Mouse (Mus musculus): ENCODE data around the gene Srebf2. TPM values are rescaled to one million over a fixed set of nuclear protein-coding genes. Genes with fewer than 3 reads are reported as not detected.
A peak's percentile ranks its signal among the peaks of the same experiment; 100 is the strongest.

The Srebf2 gene
- polyA plus RNA-seq, 1 experiment, result 104 TPM

DNA sequence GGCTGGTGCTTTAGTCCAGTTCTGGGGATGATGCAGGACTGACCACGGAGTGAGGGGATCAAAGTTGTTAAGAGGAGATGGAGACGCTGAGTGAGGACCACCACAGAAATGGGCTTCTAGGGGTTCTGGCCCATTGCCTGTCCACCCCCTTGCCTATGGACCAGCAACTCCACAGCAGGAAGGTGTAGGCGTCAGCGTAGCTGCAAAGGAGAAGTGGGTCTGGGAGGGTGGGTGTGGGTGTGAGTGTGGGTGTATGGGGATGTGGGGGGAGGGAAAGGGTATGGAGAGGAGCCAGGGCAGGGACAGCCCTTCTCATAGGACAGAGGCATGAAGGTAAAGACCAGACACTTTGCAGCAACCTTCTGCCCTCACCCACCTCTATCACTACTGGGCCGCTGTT lies 78.8 kb downstream of the Srebf2 start:
- Histone ChIP-seq H3K27ac (ENCODE audit: insufficient read depth, low read length) (no peak overlapping the region), H3K4me3 (replicated peaks; ENCODE audit: insufficient read depth, low read depth, low read length) (no peak overlapping the region), H3K4me1 (ENCODE audit: control insufficient read depth, insufficient read depth, low read length) (peaks cover 14% of the 10 kb centered on the region), H3K27me3 (ENCODE audit: control insufficient read depth, insufficient read depth, low read length) (no peaks in the 10 kb centered on the region)
- TF ChIP-seq CTCF (IDR thresholded peaks at IDR 0.05; ENCODE audit: borderline replicate concordance, insufficient read depth, low read depth, low read length) (no peak), POLR2A (IDR thresholded peaks at IDR 0.05; ENCODE audit: borderline replicate concordance, insufficient read depth, low read length) (no peak)
- DNase-seq, result no peak
- 98% methylated on average over 5 of the region's 5 CpGs for whole genome bisulfite sequencing

DNA sequence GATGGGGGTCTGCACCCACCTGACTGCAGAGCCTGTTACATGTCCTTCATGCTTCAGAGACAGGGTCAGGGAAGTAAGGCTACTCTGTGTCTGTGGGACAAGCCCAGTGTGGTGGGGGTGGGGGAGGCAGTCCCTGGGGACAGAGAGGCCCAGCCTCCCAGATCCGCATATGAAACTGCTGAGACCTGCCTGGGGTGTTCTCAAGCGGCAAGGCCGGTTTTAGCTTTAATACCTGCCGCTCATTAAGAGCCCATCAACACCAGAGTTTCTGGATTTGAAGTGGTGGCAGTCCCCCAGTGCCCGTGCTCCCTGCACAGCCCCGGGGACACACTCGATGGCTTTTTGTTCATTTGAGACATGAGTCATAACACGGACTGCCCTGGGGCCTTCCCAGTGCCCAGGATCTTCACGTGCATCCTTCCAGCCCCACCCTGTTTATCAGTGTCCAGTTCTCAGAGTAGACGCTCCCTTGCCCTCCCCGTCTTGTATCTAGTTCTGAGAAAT lies 82.6 kb downstream of the Srebf2 start:
- WGBS, result 89% methylated on average over 11 of the region's 11 CpGs
- no peaks in the 10 kb centered on the region for H3K27me3 ChIP-seq (ENCODE audit: control insufficient read depth, insufficient read depth, low read length)
- no peak for TF ChIP-seq POLR2A (IDR thresholded peaks at IDR 0.05; ENCODE audit: borderline replicate concordance, insufficient read depth, low read length)
- no peak for TF ChIP-seq CTCF (IDR thresholded peaks at IDR 0.05; ENCODE audit: borderline replicate concordance, insufficient read depth, low read depth, low read length)

DNA sequence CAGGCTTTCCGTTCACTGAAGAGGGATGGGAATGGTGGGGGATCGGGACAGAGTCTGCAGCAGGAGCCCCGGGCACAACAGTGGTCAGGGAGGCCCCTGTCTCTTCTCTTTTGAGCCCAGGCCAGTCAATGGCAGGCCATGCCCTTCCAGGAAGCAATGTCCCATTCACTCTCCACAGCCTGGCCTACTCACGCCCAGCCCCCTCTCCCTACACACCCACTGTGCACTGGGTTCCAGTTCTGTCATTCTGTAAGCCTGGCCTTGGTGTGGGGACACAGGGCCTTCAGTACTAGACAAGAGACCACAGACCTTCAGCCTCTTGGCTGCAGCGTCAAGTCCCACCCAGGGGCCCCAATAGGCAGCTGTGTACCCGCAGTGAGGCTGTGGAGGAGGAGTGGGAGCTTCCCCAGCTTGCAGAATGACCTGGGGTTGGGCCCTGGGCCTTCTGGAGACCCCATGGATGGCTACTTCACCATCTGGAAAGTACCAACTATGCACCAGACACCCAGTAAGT lies 83.2 kb downstream of the Srebf2 start:
- peaks cover 28% of the 10 kb centered on the region for H3K4me1 ChIP-seq (ENCODE audit: control insufficient read depth, insufficient read depth, low read length)
- TF ChIP-seq CTCF (IDR thresholded peaks at IDR 0.05; ENCODE audit: borderline replicate concordance, insufficient read depth, low read depth, low read length) (no peak), POLR2A (IDR thresholded peaks at IDR 0.05; ENCODE audit: borderline replicate concordance, insufficient read depth, low read length) (no peak)
- no peak overlapping the region for H3K4me3 ChIP-seq (replicated peaks; ENCODE audit: insufficient read depth, low read depth, low read length)
- H3K27me3 ChIP-seq (ENCODE audit: control insufficient read depth, insufficient read depth, low read length), result no peaks in the 10 kb centered on the region
- 92% methylated on average over 6 of the region's 6 CpGs for WGBS
- H3K27ac ChIP-seq (ENCODE audit: insufficient read depth, low read length), result no peak overlapping the region
- DNase-seq, result no peak

More for the DNA sequence above, 82.6 kb downstream of the Srebf2 start:
- Histone ChIP-seq H3K4me1 (ENCODE audit: control insufficient read depth, insufficient read depth, low read length) (peaks cover 31% of the 10 kb centered on the region), H3K27ac (ENCODE audit: insufficient read depth, low read length) (no peak overlapping the region), H3K4me3 (replicated peaks; ENCODE audit: insufficient read depth, low read depth, low read length) (no peak overlapping the region)
- DNase-seq, result no peak

DNA sequence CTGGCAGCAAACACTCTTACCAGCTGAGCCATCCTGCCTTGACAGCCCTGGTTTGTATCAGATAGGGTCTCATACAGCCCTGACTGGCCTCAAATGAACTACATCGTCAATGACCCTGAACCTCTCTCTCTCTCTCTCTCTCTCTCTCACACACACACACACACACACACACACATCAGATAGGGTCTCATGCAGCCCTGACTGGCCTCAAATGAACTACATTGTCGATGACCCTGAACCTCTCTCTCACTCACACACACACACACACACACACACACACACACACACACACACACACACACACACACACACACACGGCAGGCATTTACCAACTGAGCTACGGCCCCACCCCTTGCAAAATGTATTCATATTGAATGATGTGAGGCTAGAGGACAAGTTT lies 84.1 kb downstream of the Srebf2 start:
- H3K27me3 ChIP-seq (ENCODE audit: control insufficient read depth, insufficient read depth, low read length), result no peaks in the 10 kb centered on the region
- no peak overlapping the region for H3K27ac ChIP-seq (ENCODE audit: insufficient read depth, low read length)
- no peak for TF ChIP-seq POLR2A (IDR thresholded peaks at IDR 0.05; ENCODE audit: borderline replicate concordance, insufficient read depth, low read length)
- TF ChIP-seq CTCF (IDR thresholded peaks at IDR 0.05; ENCODE audit: borderline replicate concordance, insufficient read depth, low read depth, low read length), result no peak
- no peak for DNase-seq
- H3K4me1 ChIP-seq (ENCODE audit: control insufficient read depth, insufficient read depth, low read length), result peaks cover 28% of the 10 kb centered on the region
- WGBS, result 76% methylated on average over 4 of the region's 4 CpGs
- no peak overlapping the region for H3K4me3 ChIP-seq (replicated peaks; ENCODE audit: insufficient read depth, low read depth, low read length)

DNA sequence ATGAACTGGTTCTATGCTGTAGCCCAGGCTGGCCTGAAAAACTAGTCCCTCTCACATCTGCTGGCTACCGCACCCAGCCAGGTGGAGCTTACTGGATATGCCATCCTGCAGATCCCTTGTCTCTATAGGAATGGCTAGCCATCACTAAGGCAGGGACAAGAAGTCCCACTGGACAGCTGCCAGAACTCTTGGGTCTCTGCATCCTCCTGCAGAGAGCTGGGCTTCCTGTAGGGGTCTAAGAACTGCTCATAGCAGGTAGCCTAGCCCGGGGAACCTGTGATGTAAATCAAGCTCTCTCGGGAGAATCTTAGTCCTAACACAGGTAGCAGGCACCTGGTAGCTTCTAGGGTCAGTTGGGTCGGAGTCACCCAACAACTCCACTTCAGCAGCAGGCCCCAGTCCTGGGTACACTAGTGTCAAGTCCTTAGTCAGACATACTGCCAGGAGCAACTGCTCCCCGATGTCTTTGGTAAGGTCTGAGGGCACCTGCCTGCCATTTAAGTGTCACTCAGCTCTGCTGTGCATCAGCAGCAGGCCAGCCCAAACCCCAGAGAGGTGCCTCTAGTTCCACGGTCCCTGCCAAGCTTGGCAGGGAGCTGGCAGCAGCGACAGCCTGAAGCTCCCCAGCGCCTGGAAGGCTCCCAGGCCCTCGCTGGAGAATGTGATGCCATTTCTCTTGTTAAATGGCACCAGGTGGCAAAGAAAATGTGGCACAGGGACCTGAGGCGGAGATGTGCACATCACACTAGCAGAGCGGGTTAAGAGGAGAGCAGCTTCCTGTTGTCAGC lies 84.8 kb downstream of the Srebf2 start:
- WGBS, result 11% methylated on average over 11 of the region's 11 CpGs
- Histone ChIP-seq H3K4me1 (ENCODE audit: control insufficient read depth, insufficient read depth, low read length) (peaks cover 28% of the 10 kb centered on the region), H3K27ac (ENCODE audit: insufficient read depth, low read length) (peak overlapping the region; percentile 63), H3K27me3 (ENCODE audit: control insufficient read depth, insufficient read depth, low read length) (no peaks in the 10 kb centered on the region), H3K4me3 (replicated peaks; ENCODE audit: insufficient read depth, low read depth, low read length) (no peak overlapping the region)
- DNase-seq, result peak; percentile 91 to 95
- TF ChIP-seq CTCF (IDR thresholded peaks at IDR 0.05; ENCODE audit: borderline replicate concordance, insufficient read depth, low read depth, low read length) (no peak), POLR2A (IDR thresholded peaks at IDR 0.05; ENCODE audit: borderline replicate concordance, insufficient read depth, low read length) (no peak)

DNA sequence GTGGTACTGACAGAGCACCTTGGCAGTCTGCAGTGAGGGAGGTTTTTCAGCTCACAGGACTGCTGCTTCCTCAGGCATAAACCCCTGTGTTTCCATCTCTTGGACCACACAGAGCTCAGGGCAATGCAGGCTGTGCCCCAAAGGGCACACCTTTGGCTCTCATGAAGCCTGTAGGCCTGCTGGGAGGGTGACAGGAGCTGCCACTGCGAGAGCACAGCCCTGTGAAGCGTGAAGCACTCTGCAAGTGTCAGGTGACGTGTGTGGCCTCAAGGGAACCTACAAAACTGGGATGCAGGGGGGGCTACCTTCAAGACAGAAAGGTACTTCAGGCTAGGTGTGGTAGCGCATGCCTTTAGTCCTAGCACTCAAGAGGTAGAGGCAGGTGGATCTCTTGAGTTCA lies 85.7 kb downstream of the Srebf2 start:
- Histone ChIP-seq H3K27me3 (ENCODE audit: control insufficient read depth, insufficient read depth, low read length) (no peaks in the 10 kb centered on the region), H3K4me1 (ENCODE audit: control insufficient read depth, insufficient read depth, low read length) (peaks cover 28% of the 10 kb centered on the region), H3K27ac (ENCODE audit: insufficient read depth, low read length) (peak overlapping the region; percentile 63), H3K4me3 (replicated peaks; ENCODE audit: insufficient read depth, low read depth, low read length) (no peak overlapping the region)
- WGBS, result 46% methylated on average over 4 of the region's 4 CpGs
- no peak for DNase-seq
- no peak for TF ChIP-seq POLR2A (IDR thresholded peaks at IDR 0.05; ENCODE audit: borderline replicate concordance, insufficient read depth, low read length)

DNA sequence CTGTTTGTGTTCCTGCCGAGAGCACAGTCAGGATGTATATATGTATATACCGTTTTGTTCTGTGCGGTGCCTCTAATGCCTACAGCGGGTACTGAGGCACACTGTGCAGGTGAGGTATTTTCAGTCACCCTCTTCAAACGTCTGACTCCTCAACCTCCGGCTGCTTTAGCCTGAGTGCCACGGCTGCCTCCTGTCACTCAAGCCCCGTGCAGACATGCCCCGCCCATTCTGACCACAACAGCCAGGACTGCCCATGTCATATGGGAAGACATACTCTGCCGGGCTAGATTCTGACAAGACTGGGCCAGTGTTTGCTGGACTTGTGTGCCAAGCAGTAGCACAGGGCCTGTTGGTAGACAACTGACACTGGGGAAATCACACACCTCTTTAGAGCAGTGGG lies 88.7 kb downstream of the Srebf2 start:
- Histone ChIP-seq H3K27ac (ENCODE audit: insufficient read depth, low read length) (no peak overlapping the region), H3K4me1 (ENCODE audit: control insufficient read depth, insufficient read depth, low read length) (peaks cover 24% of the 10 kb centered on the region), H3K4me3 (replicated peaks; ENCODE audit: insufficient read depth, low read depth, low read length) (no peak overlapping the region), H3K27me3 (ENCODE audit: control insufficient read depth, insufficient read depth, low read length) (no peaks in the 10 kb centered on the region)
- TF ChIP-seq POLR2A (IDR thresholded peaks at IDR 0.05; ENCODE audit: borderline replicate concordance, insufficient read depth, low read length) (no peak), CTCF (IDR thresholded peaks at IDR 0.05; ENCODE audit: borderline replicate concordance, insufficient read depth, low read depth, low read length) (no peak)
- no peak for DNase-seq
- 84% methylated on average over 10 of the region's 10 CpGs for WGBS

DNA sequence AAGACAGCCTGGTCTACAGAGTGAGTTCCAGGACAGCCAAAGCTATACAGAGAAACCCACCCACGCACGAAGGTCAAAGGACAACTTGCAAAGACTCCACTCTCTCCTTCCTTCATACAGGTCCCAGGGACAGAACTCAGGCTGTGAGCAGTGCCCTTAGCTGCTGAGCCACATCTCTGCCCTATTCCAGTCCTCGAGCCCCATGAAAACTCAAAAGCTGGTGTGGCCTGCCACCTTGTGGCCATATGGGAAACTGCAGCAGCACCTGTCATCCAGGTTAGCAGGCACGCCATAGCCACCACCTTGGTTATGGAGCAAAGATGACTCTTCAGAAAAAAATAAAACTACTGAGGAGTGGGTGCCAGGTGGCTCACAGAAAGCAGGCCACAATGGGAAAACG lies 89.6 kb downstream of the Srebf2 start:
- H3K27me3 ChIP-seq (ENCODE audit: control insufficient read depth, insufficient read depth, low read length), result no peaks in the 10 kb centered on the region
- H3K4me1 ChIP-seq (ENCODE audit: control insufficient read depth, insufficient read depth, low read length), result peaks cover 17% of the 10 kb centered on the region
- WGBS, result 11% methylated on average over 5 of the region's 5 CpGs
- H3K27ac ChIP-seq (ENCODE audit: insufficient read depth, low read length), result no peak overlapping the region
- DNase-seq, result peak; percentile 90 to 97
- H3K4me3 ChIP-seq (replicated peaks; ENCODE audit: insufficient read depth, low read depth, low read length), result no peak overlapping the region
- peak; percentile 97 for TF ChIP-seq CTCF (IDR thresholded peaks at IDR 0.05; ENCODE audit: borderline replicate concordance, insufficient read depth, low read depth, low read length)
- no peak for TF ChIP-seq POLR2A (IDR thresholded peaks at IDR 0.05; ENCODE audit: borderline replicate concordance, insufficient read depth, low read length)
